Mouse (Mus musculus) frontal cortex, postnatal 10 days (tissue): ENCODE measurements around the gene Smc5.

Experiments
- DNase-seq, 2 experiments: peaks; one replicate each; pipeline ENCODE4 v3.0.0; 2022; ENCODE audit warnings: low spot score in 2 of 2, mixed read lengths in 1 of 2

The Smc5 gene

DNA sequence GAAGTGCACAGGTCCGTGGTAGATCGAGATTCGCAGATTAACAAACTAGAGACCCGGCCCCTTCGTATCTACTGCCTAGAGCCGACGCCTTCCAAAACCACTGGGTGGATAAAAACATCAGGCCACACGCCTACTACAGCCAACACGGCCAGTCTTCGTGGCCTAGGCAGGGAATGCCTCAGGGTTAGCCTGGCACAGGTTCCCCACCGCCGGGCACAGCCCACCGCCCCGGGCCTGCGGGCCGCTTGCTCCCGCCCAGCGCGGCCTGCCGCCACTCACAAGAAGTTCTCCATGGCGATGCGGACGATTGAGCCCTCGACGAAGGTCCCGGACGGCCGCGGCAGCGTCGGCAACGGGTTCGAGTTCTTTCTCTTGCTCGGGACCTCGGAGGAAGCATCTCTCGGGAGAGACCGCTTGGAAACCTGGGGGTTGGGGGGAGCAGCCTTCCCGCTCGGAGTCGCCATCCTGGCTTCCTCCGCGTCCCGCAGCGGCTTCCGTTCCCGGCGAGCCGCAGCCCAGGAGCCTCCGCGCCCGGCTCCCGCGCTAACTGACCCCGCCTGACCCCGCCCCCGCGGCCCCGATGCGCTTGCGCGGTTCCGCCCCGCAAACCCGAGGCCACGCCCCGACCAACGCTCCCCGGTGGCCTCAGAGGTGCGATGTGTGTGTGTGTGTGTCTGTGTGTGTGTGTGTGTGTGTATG lies at the start of gene Smc5:
TSS of gene Smc5 (minus strand) at position 543 of the 699 bp plus-strand sequence.
- DNase-seq, result peak; percentile 75 to 88

DNA sequence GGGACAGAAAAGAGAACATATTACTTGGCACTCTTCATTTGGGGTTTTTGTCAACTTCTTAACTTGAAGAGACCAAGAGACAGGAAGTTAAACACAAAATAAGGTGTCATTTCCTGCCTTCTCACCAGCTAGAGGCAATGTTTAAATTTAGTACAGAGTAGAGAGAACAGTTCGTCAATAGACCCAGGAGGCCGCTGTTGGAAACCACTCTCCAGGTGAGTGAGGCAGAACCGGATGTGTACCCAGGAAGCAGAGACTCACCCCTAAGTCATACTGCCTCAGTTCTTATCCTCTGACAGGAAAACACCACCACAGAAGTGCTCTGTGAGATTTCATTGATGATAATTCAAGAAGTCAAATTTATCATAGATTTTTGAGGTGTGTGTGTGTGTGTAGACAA lies 49.4 kb upstream of the Smc5 start:
- no peak for DNase-seq

DNA sequence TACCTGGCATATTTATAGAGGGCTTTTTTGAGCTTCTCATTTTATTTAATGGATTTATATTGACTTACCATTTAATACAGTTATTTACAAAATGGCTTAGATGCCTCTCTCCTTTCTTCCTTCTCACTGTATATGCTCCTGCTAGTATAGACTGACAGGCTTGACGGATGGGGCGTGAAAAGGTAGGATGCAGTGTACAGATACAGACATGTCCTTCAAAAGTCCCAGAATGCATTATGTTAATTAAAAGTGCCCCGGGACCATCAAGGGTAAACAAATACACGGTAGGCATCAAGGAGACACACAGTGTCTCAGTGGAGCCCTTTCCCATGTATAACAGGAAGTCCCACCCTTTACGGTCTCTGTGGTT lies 44.3 kb upstream of the Smc5 start:
- no peak for DNase-seq

GRCm38 (mm10) chr19:23317295-23317988 lies 43.7 kb upstream of the Smc5 start:
- no peak for DNase-seq

- DNase-seq, result no peak
Measured at GRCm38 (mm10) chr19:23316851-23317250, 43.2 kb upstream of the Smc5 start.

DNA sequence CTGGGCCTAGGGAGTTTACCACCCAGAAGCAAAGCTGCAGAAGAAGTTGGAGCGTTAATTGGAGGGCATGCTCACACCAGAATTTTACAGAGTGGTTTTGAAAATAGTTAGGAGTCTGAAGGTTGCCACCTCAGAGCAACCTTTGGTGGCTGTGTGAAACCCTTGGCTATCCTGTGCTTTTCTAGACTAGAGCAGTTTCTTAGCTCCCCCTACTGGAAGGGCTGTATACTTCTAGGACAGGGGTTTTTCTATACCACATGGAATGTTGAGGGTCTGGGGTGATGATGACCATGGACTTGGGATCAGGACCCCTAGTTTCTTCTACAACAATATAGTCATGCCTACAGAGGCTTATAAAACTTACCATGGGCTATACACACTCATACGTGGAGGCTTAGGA lies 36.3 kb upstream of the Smc5 start:
- no peak for DNase-seq

- no peak for DNase-seq
Measured at GRCm38 (mm10) chr19:23306671-23307070, 33.0 kb upstream of the Smc5 start.

- DNase-seq, result no peak
Measured at GRCm38 (mm10) chr19:23299987-23300386, 26.3 kb upstream of the Smc5 start.

GRCm38 (mm10) chr19:23298917-23299316 lies 25.2 kb upstream of the Smc5 start:
- DNase-seq, result no peak

DNA sequence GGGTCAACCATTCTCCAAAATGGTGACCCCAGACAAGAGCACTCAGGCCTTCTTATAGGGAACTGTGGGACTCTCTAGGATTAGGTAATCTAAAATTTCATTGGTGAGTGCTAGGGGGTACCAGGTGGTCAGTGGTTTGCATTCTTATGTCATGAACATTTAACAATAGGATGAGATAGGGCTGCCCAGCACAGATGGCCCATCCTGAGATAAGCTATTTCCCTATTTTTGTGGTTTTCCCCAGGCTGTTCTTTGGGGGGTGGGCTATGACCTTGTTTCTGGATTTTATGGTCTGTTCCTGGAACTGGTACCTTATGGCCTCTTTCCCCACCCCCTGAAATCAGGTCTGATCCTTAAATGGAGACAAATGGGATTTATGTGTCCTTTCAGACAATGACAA lies 23.5 kb upstream of the Smc5 start:
- DNase-seq, result no peak

GRCm38 (mm10) chr19:23289251-23289650 lies 15.6 kb upstream of the Smc5 start:
- DNase-seq, result no peak

GRCm38 (mm10) chr19:23281911-23282660 lies 8.4 kb upstream of the Smc5 start:
- DNase-seq, result no peak

- no peak for DNase-seq
Measured at GRCm38 (mm10) chr19:23274054-23274724, 492 bp upstream of the Smc5 start.

GRCm38 (mm10) chr19:23256771-23257170 lies 16.9 kb downstream of the Smc5 start:
- DNase-seq, result no peak

GRCm38 (mm10) chr19:23246473-23246872 lies 27.2 kb downstream of the Smc5 start:
- no peak for DNase-seq

- peak in 1 of 2 experiments; percentile 22 for DNase-seq
Measured at GRCm38 (mm10) chr19:23225065-23225464, 48.6 kb downstream of the Smc5 start.

DNA sequence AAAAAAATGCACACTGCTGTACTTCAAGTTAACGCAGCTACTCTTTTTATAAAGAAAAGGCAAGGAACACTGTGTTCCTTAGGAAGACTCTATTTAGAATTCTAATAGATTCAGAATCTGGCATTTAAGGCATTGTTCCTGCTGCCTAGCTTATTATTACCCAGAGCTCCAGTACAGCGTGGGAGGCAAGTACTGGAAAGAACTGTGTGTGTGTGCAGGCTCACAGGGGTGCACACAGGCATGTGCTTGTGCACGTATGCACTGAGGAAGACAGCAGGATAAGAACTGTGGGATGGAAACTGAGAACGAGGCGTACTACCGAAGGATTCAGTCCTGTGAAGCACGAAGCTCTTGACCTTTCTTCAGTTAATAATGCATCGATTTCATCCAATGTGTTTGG lies 59.4 kb downstream of the Smc5 start:
- DNase-seq, result peak; percentile 42 to 59

DNA sequence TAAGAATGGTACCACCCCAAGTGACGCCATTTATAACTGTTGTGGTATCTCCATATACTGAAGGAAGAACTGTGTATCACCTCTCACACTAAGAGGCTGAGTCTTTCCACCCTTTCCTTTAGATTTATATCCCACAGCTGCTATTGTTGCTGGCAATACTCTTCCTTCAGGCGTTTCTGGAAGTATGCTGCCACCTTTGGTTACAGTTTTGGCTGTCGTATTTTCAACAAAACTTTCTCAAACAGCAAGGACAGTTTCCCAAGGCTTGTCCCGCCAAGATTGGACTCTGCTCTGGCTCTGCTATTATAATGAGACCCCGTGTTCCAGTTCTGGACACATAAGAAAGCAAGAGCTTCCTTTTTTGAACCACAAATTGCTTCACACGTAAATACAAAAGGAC lies 62.4 kb downstream of the Smc5 start:
- no peak for DNase-seq

- DNase-seq, result no peak
Measured at GRCm38 (mm10) chr19:23203505-23204053, 70.1 kb downstream of the Smc5 start.

DNA sequence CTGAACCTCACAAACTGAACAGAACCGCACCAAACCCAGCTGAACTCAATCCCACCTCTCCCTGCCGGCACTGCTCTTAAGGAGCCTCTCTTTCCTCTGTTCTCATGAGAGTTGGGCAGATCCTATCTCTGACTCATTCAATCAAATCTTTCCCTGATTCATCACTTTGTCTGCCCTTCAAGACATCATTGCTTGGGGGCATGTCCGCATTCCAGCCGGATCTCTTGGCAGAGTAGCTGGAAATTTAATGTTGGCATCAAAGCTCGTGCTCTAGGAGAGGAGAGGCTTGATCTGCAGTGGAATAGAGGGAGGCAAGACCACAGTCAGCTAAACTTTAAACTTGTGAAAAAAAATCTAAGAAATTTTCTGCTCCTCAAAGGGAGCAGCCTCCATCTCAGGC lies 71.6 kb downstream of the Smc5 start:
- DNase-seq, result no peak

- DNase-seq, result no peak
Measured at GRCm38 (mm10) chr19:23193076-23193475, 80.6 kb downstream of the Smc5 start.

GRCm38 (mm10) chr19:23191486-23191885 lies 82.2 kb downstream of the Smc5 start:
- no peak for DNase-seq
